Mouse (Mus musculus) forebrain, embryonic 15.5 days (tissue): Measurements from ENCODE around the gene App. TPM values are rescaled to one million over a fixed set of nuclear protein-coding genes. Genes with fewer than 3 reads are reported as not detected.

Experiments used
- ATAC-seq: fragments of 200-750 bp; cut with Nextera tagmentation; replicated peaks from 2 replicates; pipeline ENCODE4 v1.8.0; 2017; ENCODE audit warnings: mild to moderate bottlenecking, moderate TSS enrichment, moderate library complexity
- H3K27ac ChIP-seq: fragments of 300-500 bp; sonication (generic); replicated peaks from 2 replicates; pipeline ENCODE4 v1.5.1; 2015; ENCODE audit warnings: mild to moderate bottlenecking, inconsistent platforms
- H3K27me3 ChIP-seq: fragments of 300-500 bp; sonication (generic); 2 replicates; pipeline ENCODE4 v1.6.1; 2015; ENCODE audit warnings: inconsistent platforms
- H3K36me3 ChIP-seq: fragments of 300-500 bp; sonication (generic); 2 replicates; pipeline ENCODE4 v1.6.1; 2015; ENCODE audit warnings: mild to moderate bottlenecking, inconsistent platforms
- H3K4me1 ChIP-seq: fragments of 300-500 bp; sonication (generic); 2 replicates; pipeline ENCODE4 v1.6.1; 2015; ENCODE audit warnings: inconsistent platforms
- H3K4me2 ChIP-seq: fragments of 300-500 bp; sonication (generic); replicated peaks from 2 replicates; pipeline ENCODE4 v1.6.1; 2015; ENCODE audit warnings: mild to moderate bottlenecking, inconsistent platforms
- H3K4me3 ChIP-seq: fragments of 300-500 bp; sonication (generic); 2 replicates; pipeline ENCODE4 v1.5.1; 2015; ENCODE audit warnings: mild to moderate bottlenecking, inconsistent platforms
- H3K9ac ChIP-seq: fragments of 300-500 bp; sonication (generic); replicated peaks from 2 replicates; pipeline ENCODE4 v1.6.1; 2015; ENCODE audit warnings: mild to moderate bottlenecking, inconsistent platforms
- H3K9me3 ChIP-seq: fragments of 300-500 bp; sonication (generic); 2 replicates; pipeline ENCODE4 v1.6.1; 2016; ENCODE audit warnings: inconsistent platforms
- WGBS: fragments of 180-500 bp; shearing (Covaris S2); methylation state at CpG from one replicate; pipeline ENCODE4 v1.1.7; 2015; ENCODE audit warnings: mixed read lengths; 5-methylcytosine and 5-hydroxymethylcytosine counted together
- polyA plus RNA-seq: library from polyadenylated mRNA; unstranded; fragments of >200 nt; fragmentation: Nextera tagmentation; extraction: Ambion mirVana; gene quantifications from 2 replicates; pipeline ENCODE4 v1.2.1, GENCODE M21; 2015

App gene
- 260 and 266 TPM in 2 replicates for polyA plus RNA-seq

DNA sequence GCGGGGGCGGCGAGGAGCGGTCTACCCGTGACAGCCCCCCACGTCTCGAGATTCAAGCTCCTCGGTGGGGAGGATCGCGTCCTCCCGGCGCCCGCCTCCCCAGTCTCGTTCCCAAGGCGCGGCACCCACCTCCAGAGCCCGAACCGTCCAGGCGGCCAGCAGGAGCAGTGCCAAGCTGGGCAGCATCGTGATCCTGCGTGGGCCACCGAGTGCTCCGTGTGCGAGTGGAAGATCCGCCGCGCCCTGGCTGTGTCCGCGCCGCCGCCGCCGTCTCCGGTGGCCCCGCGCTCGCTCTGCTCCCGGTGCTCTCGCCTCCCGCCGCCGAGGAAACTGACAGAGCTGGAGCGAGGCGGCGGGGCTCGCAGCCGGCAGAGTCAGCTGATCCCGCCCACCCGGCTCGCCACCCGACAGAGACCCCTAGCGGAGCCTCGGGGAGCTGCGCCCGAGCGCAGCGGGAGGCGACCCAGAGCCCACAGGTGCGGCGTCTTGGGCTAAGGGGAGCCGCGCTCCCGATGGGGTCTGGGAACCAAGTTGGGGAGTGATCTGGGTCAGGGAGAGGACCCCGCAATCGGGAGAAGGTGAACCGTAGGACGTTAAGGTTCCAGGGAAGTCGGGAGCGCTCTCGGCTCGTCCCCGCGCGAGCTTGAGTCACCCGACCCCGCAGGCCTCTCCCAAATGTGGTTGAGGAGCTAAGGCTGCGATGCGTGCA lies at the start of gene App:
TSS of gene App (minus strand) at position 394 of the 709 bp plus-strand sequence.
- H3K9ac ChIP-seq = peak within 1 kb of the TSS; percentile 93
- peak within 1 kb of the TSS; percentile 99 for H3K4me3 ChIP-seq
- H3K9me3 ChIP-seq = no peaks in the 10 kb centered on the region
- H3K27ac ChIP-seq = peak within 1 kb of the TSS; percentile 95
- ATAC-seq = peak; percentile 89
- H3K27me3 ChIP-seq = no peaks in the 10 kb centered on the region
- H3K4me2 ChIP-seq = peak within 1 kb of the TSS; percentile 53
- under 1% methylated on average over 73 of the region's 78 CpGs for WGBS
- H3K4me1 ChIP-seq = peaks cover 36% of the 10 kb centered on the region
- H3K36me3 ChIP-seq = no peaks in the 10 kb centered on the region

- Histone ChIP-seq H3K9ac (no peak overlapping the region), H3K36me3 (no peaks in the 10 kb centered on the region), H3K4me3 (no peak overlapping the region), H3K27ac (no peak overlapping the region), H3K4me1 (no peaks in the 10 kb centered on the region), H3K9me3 (no peaks in the 10 kb centered on the region), H3K27me3 (no peaks in the 10 kb centered on the region), H3K4me2 (no peak overlapping the region)
- WGBS = 76% methylated on average over 9 of the region's 9 CpGs
- ATAC-seq = no peak
Measured at GRCm38 (mm10) chr16:85215846-85216245, 42.3 kb upstream of the App start.

DNA sequence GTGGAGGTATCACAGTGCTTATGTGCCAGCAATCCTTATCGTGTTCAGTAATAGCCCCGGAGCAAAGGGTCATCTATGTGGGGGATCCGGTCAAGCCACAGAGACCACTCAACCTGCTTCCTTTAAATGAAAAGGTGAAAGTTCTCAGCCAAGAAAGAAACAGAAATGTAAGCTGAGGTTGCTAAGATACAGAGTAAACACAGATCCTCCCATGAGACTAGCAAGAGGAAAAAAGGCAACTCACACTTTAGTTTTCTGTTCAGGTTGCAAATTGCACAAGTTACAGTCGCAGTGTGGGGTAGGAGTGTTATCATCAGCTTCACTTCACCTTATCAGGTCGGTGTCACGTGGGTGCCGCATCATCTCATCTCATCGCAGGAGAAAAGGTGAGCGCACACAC lies 41.6 kb upstream of the App start:
- no peaks in the 10 kb centered on the region for H3K9me3 ChIP-seq
- H3K27ac ChIP-seq = no peak overlapping the region
- H3K9ac ChIP-seq = no peak overlapping the region
- ATAC-seq = no peak
- no peaks in the 10 kb centered on the region for H3K27me3 ChIP-seq
- no peaks in the 10 kb centered on the region for H3K36me3 ChIP-seq
- WGBS = 92% methylated on average over 9 of the region's 9 CpGs
- no peak overlapping the region for H3K4me2 ChIP-seq
- no peaks in the 10 kb centered on the region for H3K4me1 ChIP-seq
- H3K4me3 ChIP-seq = no peak overlapping the region

- Histone ChIP-seq H3K36me3 (no peaks in the 10 kb centered on the region), H3K4me3 (no peak overlapping the region), H3K4me2 (no peak overlapping the region), H3K4me1 (no peaks in the 10 kb centered on the region), H3K9me3 (no peaks in the 10 kb centered on the region), H3K27ac (no peak overlapping the region), H3K27me3 (no peaks in the 10 kb centered on the region), H3K9ac (no peak overlapping the region)
- WGBS = 78% methylated on average over 6 of the region's 6 CpGs
- no peak for ATAC-seq
Measured at GRCm38 (mm10) chr16:85195622-85196021, 22.1 kb upstream of the App start.

DNA sequence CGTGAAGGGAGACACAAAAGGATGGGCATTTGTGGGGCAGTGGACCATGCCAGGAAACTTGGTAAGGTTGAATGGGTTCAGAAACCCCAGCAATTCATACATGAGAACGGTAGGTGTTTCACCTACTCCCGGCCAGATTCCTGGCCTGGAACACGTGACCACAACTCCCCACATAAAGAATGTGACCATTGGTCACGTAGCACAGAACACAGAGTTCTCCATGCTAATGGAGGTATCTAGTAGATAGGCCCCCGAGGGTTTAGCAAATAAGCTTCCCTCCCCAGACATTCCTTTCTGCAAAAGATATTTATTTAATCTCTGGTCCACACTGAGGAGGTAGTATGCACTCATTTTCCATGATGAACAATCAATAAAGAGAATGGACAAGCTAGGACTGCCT lies 21.6 kb upstream of the App start:
- 87% methylated on average over 6 of the region's 6 CpGs for whole genome bisulfite sequencing
- Histone ChIP-seq H3K4me3 (no peak overlapping the region), H3K4me2 (no peak overlapping the region), H3K36me3 (no peaks in the 10 kb centered on the region), H3K4me1 (no peaks in the 10 kb centered on the region), H3K9ac (no peak overlapping the region), H3K27me3 (no peaks in the 10 kb centered on the region), H3K27ac (no peak overlapping the region), H3K9me3 (no peaks in the 10 kb centered on the region)
- ATAC-seq = no peak

- WGBS = 68% methylated on average over 3 of the region's 3 CpGs
- Histone ChIP-seq H3K27ac (no peak overlapping the region), H3K4me3 (no peak overlapping the region), H3K4me1 (no peaks in the 10 kb centered on the region), H3K9me3 (no peaks in the 10 kb centered on the region), H3K27me3 (no peaks in the 10 kb centered on the region), H3K4me2 (no peak overlapping the region), H3K9ac (no peak overlapping the region), H3K36me3 (no peaks in the 10 kb centered on the region)
- no peak for ATAC-seq
Measured at GRCm38 (mm10) chr16:85181502-85181901, 7.9 kb upstream of the App start.

DNA sequence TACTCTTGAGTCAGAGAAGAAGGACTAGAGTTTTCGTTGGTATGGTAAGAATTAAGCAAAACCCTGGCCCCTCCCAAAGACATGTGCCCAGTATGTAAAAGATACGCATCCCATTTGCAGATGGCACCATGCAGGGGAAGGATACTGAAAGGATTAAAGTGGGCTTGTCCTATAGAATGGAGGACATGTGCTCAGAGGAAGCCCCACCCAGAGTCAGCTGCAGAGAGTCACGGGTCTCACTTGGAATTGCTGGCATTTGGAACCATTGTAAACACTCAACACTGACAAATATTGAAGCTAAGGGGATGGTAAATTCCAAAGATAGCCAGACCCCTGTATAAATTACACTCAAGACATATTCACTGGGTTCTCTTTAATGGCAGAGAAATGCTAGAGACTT lies 7.1 kb upstream of the App start:
- Histone ChIP-seq H3K9me3 (no peaks in the 10 kb centered on the region), H3K9ac (no peak overlapping the region), H3K4me3 (no peak overlapping the region), H3K36me3 (no peaks in the 10 kb centered on the region), H3K27ac (no peak overlapping the region), H3K27me3 (no peaks in the 10 kb centered on the region), H3K4me1 (no peaks in the 10 kb centered on the region), H3K4me2 (no peak overlapping the region)
- WGBS = 83% methylated on average over 3 of the region's 3 CpGs
- no peak for ATAC-seq

DNA sequence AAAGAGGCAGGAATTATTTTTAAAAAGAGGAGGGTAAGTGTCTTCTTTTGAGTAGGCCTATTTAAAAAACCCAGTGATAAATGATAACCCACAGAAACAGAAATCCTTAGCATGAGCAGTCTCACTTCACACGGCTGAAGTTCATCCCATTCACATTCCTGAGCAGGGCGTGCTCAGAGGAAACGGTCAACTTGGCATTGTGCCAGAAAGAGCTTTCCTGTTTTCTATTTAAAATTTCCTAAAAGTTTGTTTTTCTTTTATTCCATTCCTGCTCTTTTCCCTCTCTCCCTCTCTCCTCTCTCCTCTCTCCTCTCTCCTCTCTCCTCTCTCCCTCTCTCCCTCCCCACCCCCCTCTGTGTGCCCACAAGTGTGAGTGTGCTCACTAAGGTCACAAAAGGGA lies 3.1 kb upstream of the App start:
- Histone ChIP-seq H3K4me3 (no peak overlapping the region), H3K4me1 (0 out of 2 replicates have a peak, but pooled peaks cover 5% of the 10 kb centered on the region), H3K27ac (no peak overlapping the region), H3K27me3 (no peaks in the 10 kb centered on the region), H3K9me3 (no peaks in the 10 kb centered on the region), H3K4me2 (no peak overlapping the region), H3K36me3 (no peaks in the 10 kb centered on the region), H3K9ac (no peak overlapping the region)
- 49% methylated on average over 3 of the region's 3 CpGs for WGBS
- ATAC-seq = no peak

DNA sequence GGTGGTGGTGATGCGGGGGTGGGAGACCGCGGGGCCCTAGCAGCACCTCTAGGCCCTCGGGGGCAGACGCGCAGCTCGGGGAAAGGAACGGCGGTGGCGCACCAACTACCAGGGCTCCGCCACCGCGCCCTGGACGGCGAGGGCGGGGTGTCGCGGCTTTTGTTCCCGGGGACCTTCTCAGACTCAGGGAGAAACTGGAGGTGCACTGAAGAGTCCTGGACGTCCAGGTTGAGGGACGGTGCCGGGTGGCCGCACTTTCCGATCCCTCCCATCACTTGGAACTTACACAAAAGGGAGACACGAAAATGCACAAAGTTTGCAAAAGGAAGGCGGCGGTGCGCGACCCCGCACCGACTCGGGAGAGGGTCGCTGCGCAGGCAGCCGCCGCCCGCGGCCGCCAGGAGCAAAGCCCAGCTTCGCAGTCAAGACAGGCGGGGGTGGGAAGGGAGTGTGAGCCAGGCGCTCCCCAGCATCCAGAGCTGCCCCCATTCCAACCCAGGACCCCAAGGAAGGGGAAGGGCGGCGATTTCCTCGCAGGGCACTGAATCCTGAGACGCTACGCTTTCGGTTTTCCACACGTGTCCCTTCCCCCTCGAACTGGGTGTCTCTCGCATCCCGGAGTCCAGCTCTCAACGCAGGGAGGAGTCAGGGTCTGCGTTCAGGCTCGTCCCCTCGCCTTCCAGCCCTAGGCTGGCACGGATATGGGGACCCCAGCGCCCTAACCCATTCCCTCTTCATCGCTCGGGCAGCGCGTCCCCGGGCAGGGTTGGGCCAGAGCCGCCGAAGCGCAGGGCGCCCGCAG lies 794 bp downstream of the App start:
- Histone ChIP-seq H3K36me3 (0 out of 2 replicates have a peak, but pooled peaks cover 1% of the 10 kb centered on the region), H3K27ac (peak overlapping the region; percentile 95), H3K9me3 (no peaks in the 10 kb centered on the region), H3K4me3 (peak overlapping the region; percentile 99), H3K4me1 (peaks cover 40% of the 10 kb centered on the region), H3K27me3 (no peaks in the 10 kb centered on the region), H3K9ac (peak overlapping the region; percentile 93), H3K4me2 (peak overlapping the region; percentile 53)
- ATAC-seq = peak; percentile 74
- under 1% methylated on average over 67 of the region's 68 CpGs for WGBS

DNA sequence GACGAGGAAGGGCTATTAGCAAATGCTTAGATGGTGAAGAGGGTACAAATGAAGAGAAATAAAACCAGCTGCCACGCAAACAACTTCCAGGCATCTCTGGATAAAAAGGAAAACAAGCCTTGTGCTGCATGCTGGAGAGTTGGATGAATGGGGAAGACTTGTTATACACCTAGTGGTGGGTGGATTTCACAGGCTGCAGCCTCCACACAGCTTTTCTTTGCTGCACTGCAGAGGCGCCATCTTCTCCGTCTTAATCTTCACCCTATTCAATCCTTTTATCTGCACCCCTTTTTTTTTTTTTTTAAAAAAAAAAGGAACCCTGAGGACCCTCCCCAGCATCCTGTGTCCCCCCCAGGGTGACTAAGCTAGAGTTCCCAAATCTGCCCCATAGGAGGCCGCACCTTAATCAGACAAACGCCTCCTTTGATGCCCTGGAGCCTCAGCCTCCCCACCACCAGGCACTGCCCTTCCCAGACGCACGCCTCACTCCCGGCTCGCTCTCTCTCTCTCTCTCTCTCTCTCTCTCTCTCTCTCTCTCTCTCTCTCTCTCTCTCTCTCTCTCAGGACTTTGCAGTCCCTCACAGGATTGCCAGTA lies 1.5 kb downstream of the App start:
- H3K27ac ChIP-seq = peak overlapping the region; percentile 95
- no peaks in the 10 kb centered on the region for H3K27me3 ChIP-seq
- H3K4me2 ChIP-seq = peak overlapping the region; percentile 53
- H3K36me3 ChIP-seq = peaks cover 3% of the 10 kb centered on the region; the same call in 1 of the 2 replicates
- WGBS = under 1% methylated on average over 10 of the region's 10 CpGs
- H3K4me3 ChIP-seq = peak overlapping the region; percentile 99
- ATAC-seq = peak; percentile 62
- H3K9ac ChIP-seq = peak overlapping the region; percentile 93
- peaks cover 40% of the 10 kb centered on the region for H3K4me1 ChIP-seq
- H3K9me3 ChIP-seq = no peaks in the 10 kb centered on the region

DNA sequence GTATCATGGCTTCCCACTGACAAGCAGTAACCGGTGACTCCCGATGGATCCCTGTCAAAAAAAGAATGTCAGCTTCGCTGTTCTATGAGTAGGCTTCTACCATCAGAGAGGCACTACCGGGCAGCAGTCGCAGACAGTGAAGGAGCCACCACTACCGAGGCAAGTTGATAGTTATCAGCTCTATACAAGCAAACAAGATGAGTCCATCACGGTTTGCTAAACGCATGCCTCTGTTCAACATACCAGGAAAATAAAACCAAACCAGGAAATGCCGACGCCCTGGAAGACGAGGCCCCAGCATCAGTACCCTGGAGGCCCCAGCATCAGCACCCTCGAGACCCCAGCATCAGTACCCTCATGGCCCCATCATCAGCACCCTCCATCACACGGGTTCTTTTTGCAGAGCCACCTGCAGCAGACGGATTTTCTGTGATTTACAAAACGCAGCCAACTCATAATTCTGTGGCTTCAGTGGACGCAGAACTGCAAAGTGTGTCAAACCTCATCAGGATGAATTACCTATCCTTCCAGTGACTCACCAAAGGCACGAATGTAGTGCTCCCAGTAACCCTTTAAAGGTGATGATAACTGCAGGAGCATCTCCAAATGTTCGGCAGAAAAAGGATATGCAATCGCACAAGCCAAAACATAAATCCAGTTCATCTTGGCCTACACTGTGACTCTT lies 2.6 kb downstream of the App start:
- H3K4me2 ChIP-seq = peak overlapping the region; percentile 53
- peak overlapping the region; percentile 99 for H3K4me3 ChIP-seq
- ATAC-seq = no peak
- no peaks in the 10 kb centered on the region for H3K9me3 ChIP-seq
- WGBS = 49% methylated on average over 19 of the region's 19 CpGs
- peak overlapping the region; percentile 40 for H3K9ac ChIP-seq
- no peaks in the 10 kb centered on the region for H3K27me3 ChIP-seq
- H3K36me3 ChIP-seq = peaks cover 3% of the 10 kb centered on the region; the same call in 1 of the 2 replicates
- H3K27ac ChIP-seq = peak overlapping the region; percentile 1; the same call in 1 of the 2 replicates
- peaks cover 43% of the 10 kb centered on the region for H3K4me1 ChIP-seq
